In the genomic region with DNA sequence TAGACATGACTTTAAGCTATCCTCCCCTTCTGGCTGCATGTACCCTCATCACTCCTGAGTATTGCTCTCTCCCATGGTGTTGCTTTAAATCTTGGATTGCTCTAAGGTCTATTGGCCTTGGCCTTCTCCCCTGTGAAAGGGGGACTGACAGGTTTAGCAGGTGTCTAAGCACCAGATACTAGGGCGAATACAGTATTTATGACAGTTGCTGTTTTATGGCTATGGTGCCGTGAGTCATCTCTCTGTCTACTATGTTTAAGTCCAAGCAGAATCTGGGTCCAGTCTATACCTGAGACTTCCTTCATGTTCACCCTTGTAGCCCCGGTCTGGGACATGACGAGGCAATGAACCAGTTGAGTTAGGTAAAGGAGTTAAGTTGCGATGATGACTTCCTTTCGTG, we compare ENCODE assay signal across 22 mouse cellular contexts.
"Had no signal": no experiment of that assay in that cellular context is flagged by ENCODE, and none has a peak within 500 bp of the region (broad histone marks: within the 10 kb centered on the region; RNA-seq: fewer than 3 reads in every experiment).

No protein-coding gene starts in this region.

- H3K27ac ChIP-seq: limb, embryonic 12.5 days; limb, embryonic 15.5 days; liver, embryonic 12.5 days; liver, embryonic 15.5 days; macrophage; midbrain, embryonic 12.5 days; midbrain, embryonic 15.5 days; neural tube, embryonic 13.5 days; stomach, embryonic 15.5 days had no signal

- H3K4me3 ChIP-seq: limb, embryonic 12.5 days; limb, embryonic 15.5 days; liver, embryonic 12.5 days; liver, embryonic 15.5 days; lung, embryonic 15.5 days; midbrain, embryonic 12.5 days; midbrain, embryonic 15.5 days; neural tube, embryonic 13.5 days; stomach, embryonic 15.5 days had no signal

- H3K36me3 ChIP-seq: limb, embryonic 12.5 days; limb, embryonic 15.5 days; liver, embryonic 12.5 days; liver, embryonic 15.5 days; lung, embryonic 15.5 days; midbrain, embryonic 12.5 days; midbrain, embryonic 15.5 days; neural tube, embryonic 13.5 days; stomach, embryonic 15.5 days had no signal

- H3K9ac ChIP-seq: limb, embryonic 12.5 days; limb, embryonic 15.5 days; liver, embryonic 12.5 days; liver, embryonic 15.5 days; lung, embryonic 15.5 days; midbrain, embryonic 12.5 days; midbrain, embryonic 15.5 days; neural tube, embryonic 13.5 days; stomach, embryonic 15.5 days had no signal

- H3K4me2 ChIP-seq: limb, embryonic 12.5 days; limb, embryonic 15.5 days; liver, embryonic 12.5 days; liver, embryonic 15.5 days; lung, embryonic 15.5 days; midbrain, embryonic 12.5 days; midbrain, embryonic 15.5 days; neural tube, embryonic 13.5 days; stomach, embryonic 15.5 days had no signal

- H3K9me3 ChIP-seq: limb, embryonic 12.5 days; limb, embryonic 15.5 days; liver, embryonic 12.5 days; liver, embryonic 15.5 days; lung, embryonic 15.5 days; midbrain, embryonic 12.5 days; midbrain, embryonic 15.5 days; neural tube, embryonic 13.5 days; stomach, embryonic 15.5 days had no signal

- ATAC-seq: liver, embryonic 12.5 days; midbrain, embryonic 15.5 days had no signal

- H3K27me3 ChIP-seq: limb, embryonic 12.5 days; limb, embryonic 15.5 days; liver, embryonic 12.5 days; liver, embryonic 15.5 days; lung, embryonic 15.5 days; midbrain, embryonic 12.5 days; midbrain, embryonic 15.5 days; neural tube, embryonic 13.5 days; stomach, embryonic 15.5 days had no signal

- DNase-seq: kidney, adult 9 months; kidney, postnatal 14 days; kidney, postnatal 4 days; left cerebral cortex, postnatal 4 days; lung, adult 18-20 months; lung, postnatal 14 days; retina, postnatal 1 day; right cerebral cortex, postnatal 25 days; spleen, adult 18-20 months; thymus, adult 2 months; thymus, postnatal 14 days; thymus, postnatal 4 days had no signal

- H3K4me1 ChIP-seq: liver, embryonic 12.5 days; liver, embryonic 15.5 days had no signal
